Mouse (Mus musculus) kidney, adult 2 months (tissue): ENCODE results near the gene Lrfn3.

ENCODE experiments used
- CTCF ChIP-seq: fragments of 200-500 bp; conservative IDR thresholded peaks from 2 replicates; pipeline ENCODE4 v1.5.1; 2011; ENCODE audit warnings: low read depth, mild to moderate bottlenecking, control low read depth, low read length, moderate library complexity, mixed read lengths; ENCODE audit not compliant: insufficient read depth, insufficient read length
- POLR2A ChIP-seq: fragments of 200-500 bp; IDR thresholded peaks from one replicate; pipeline ENCODE4 v1.6.1; 2011; ENCODE audit warnings: low read depth, low read length, control low read depth

GRCm38 (mm10) chr7:30354059-30354458 lies 8.5 kb downstream of the Lrfn3 start:
- no peak for TF ChIP-seq CTCF
- TF ChIP-seq POLR2A: no peak
